Mouse (Mus musculus) forebrain, embryonic 12.5 days (tissue): ENCODE results near the gene Chek2. TPM values are rescaled to one million over a fixed set of nuclear protein-coding genes. Genes with fewer than 3 reads are reported as not detected.

Source experiments
- ATAC-seq: fragments of 200-750 bp; cut with Nextera tagmentation; 2 replicates; pipeline ENCODE4 v1.8.0; 2017; ENCODE audit warnings: moderate TSS enrichment; ENCODE audit not compliant: low FRiP score
- H3K27ac ChIP-seq: fragments of 300-500 bp; sonication (generic); 2 replicates; pipeline ENCODE4 v1.5.1; 2016; ENCODE audit warnings: mild to moderate bottlenecking
- H3K27me3 ChIP-seq: fragments of 300-500 bp; sonication (generic); 2 replicates; pipeline ENCODE4 v1.6.1; 2016; ENCODE audit warnings: mild to moderate bottlenecking
- H3K36me3 ChIP-seq: fragments of 300-500 bp; sonication (generic); replicated peaks from 2 replicates; pipeline ENCODE4 v1.6.1; 2016; ENCODE audit warnings: mild to moderate bottlenecking
- H3K4me1 ChIP-seq: fragments of 300-500 bp; sonication (generic); 2 replicates; pipeline ENCODE4 v1.6.1; 2016
- H3K4me2 ChIP-seq: fragments of 300-500 bp; sonication (generic); 2 replicates; pipeline ENCODE4 v1.6.1; 2016; ENCODE audit warnings: mild to moderate bottlenecking, moderate library complexity
- H3K4me3 ChIP-seq: fragments of 300-500 bp; sonication (generic); replicated peaks from 2 replicates; pipeline ENCODE4 v1.5.1; 2016; ENCODE audit warnings: mild to moderate bottlenecking
- H3K9ac ChIP-seq: fragments of 300-500 bp; sonication (generic); 2 replicates; pipeline ENCODE4 v1.6.1; 2016; ENCODE audit warnings: mild to moderate bottlenecking
- H3K9me3 ChIP-seq: fragments of 300-500 bp; sonication (generic); 2 replicates; pipeline ENCODE4 v1.6.1; 2016
- WGBS: fragments of 180-500 bp; shearing (Covaris S2); methylation state at CpG from one replicate; pipeline ENCODE4 v1.1.7; 2016; 5-methylcytosine and 5-hydroxymethylcytosine counted together
- polyA plus RNA-seq: library from polyadenylated mRNA; unstranded; fragments of >200 nt; fragmentation: Nextera tagmentation; extraction: Ambion mirVana; gene quantifications from 2 replicates; pipeline ENCODE4 v1.2.1, GENCODE M21; 2016

Gene Chek2
- polyA plus RNA-seq, 1 experiment from 2014 or later: 34.5 TPM

DNA sequence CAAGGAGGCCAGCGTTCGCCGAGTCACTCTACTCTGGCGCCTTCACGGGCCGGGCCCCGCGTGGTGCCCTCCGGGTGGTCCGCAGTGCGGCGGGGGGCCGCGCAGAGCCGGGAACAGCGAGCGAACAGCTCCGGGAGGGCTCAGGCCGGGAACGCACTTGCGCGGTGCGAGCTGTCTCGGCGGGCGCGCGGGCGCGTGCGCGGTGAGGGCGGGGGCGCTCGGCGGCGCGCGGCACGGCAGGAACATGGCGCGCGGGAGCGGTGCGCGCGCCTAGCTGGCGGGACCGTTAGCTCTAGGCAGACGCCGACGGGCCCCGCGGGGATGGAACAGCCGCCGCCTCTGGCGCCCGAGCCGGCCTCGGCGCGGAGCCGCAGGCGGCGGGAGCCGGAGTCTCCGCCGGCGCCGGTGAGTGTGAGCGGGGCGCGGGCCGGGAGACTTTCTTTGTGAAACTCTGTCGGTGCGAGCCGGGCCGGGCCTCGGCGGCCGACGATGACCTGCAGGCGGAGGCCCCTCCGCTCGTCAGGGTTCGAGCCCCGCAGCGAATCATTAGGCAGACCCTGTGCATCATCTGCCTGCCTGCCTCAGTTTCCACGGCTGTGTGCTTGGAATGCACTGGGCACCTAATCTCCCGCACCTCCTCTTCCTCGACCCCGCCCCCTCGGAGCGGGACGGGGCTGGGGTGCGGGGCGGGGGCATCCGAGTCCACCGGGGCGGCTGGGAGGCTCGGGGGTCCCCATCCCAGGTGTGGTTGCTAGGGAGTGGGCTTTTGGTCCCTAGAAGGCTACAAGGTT is 40.0 kb downstream of the Chek2 start, which contains the start of gene Ttc28:
Ttc28 (plus strand) TSS at position 220 of the 791 bp plus-strand sequence.
- H3K9ac ChIP-seq: peak within 1 kb of the TSS; percentile 88
- peak within 1 kb of the TSS; percentile 67 for H3K4me3 ChIP-seq
- peaks cover 17% of the 10 kb centered on the region for H3K4me1 ChIP-seq
- peak; percentile 92 for ATAC-seq
- under 1% methylated on average over 95 of the region's 101 CpGs for WGBS
- H3K27me3 ChIP-seq: no peaks in the 10 kb centered on the region
- peaks cover 3% of the 10 kb centered on the region; the same call in 1 of the 2 replicates for H3K36me3 ChIP-seq
- no peaks in the 10 kb centered on the region for H3K9me3 ChIP-seq
- H3K27ac ChIP-seq: peak within 1 kb of the TSS; percentile 73
- H3K4me2 ChIP-seq: peak within 1 kb of the TSS; percentile 83

DNA sequence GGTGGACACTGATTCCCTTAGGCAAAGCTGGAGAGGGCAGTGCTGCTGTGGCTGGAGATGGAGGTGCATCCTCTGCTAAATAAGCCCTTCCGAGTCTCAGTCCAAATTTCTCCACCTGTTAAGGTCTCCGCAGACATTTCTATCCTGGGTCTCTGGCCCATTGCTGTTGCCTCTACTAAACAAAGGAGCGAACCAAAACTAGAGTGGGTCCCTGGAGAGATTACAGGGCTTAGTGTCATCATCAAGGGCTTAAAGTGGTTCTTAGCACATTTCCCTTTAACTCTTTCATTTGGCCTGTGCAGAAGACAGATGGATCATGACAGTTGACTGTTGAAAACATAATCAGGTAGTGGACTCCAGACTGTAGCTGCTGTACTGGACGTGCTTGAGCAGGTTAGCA is 48.8 kb downstream of the Chek2 start:
- H3K9ac ChIP-seq: no peak overlapping the region
- H3K27ac ChIP-seq: no peak overlapping the region
- peaks cover 5% of the 10 kb centered on the region; the same call in 1 of the 2 replicates for H3K4me1 ChIP-seq
- H3K9me3 ChIP-seq: no peaks in the 10 kb centered on the region
- WGBS: 86% methylated on average over 4 of the region's 4 CpGs
- no peak overlapping the region for H3K4me3 ChIP-seq
- H3K4me2 ChIP-seq: no peak overlapping the region
- H3K36me3 ChIP-seq: peaks cover 32% of the 10 kb centered on the region
- no peaks in the 10 kb centered on the region for H3K27me3 ChIP-seq
- ATAC-seq: no peak

DNA sequence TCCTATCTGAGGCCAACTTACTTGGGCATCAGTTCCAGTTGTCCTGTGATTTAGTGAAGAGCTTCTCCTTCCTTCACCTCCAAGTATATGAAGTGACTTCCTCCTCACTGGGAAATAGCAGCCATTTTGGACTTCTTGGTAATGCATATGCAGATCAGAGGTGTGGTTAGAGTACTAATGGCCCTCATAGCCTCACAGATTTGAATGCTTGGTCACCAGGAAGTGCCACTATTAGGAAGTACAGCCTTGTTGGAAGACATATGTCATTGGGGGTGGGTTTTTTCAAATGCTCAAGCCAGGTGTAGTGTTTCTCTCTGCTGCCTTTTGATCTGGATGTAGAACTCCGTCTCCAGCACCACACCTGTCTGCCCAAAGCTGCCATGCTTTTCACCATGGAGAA is 50.2 kb downstream of the Chek2 start:
- WGBS: 90% methylated on average over 1 of the region's 1 CpGs
- Histone ChIP-seq H3K4me3 (no peak overlapping the region), H3K4me1 (peaks cover 5% of the 10 kb centered on the region; the same call in 1 of the 2 replicates), H3K36me3 (peaks cover 44% of the 10 kb centered on the region), H3K27me3 (no peaks in the 10 kb centered on the region), H3K4me2 (no peak overlapping the region), H3K27ac (no peak overlapping the region), H3K9me3 (no peaks in the 10 kb centered on the region), H3K9ac (no peak overlapping the region)
- no peak for ATAC-seq

DNA sequence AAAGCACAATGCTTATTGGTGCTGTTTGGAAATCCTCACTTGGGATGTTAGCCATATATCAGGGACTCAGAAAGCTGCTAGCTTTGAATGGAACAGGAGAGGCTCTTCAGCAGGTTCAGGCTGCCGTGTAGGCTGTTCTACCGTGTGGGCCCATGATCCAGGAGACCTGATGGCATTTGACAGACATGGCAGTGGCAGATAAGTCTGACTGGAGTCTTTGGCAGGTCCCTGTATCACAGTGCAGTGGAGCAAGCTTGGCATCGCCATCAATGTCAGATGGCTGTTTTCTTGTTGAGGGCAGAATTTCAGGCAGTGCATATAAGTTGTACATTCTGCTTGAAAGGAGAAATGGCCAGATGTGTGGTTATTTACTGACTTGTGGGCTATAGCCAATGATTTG is 50.8 kb downstream of the Chek2 start:
- H3K27me3 ChIP-seq: no peaks in the 10 kb centered on the region
- ATAC-seq: no peak
- H3K4me2 ChIP-seq: no peak overlapping the region
- H3K4me3 ChIP-seq: no peak overlapping the region
- 94% methylated on average over 3 of the region's 3 CpGs for WGBS
- peaks cover 44% of the 10 kb centered on the region for H3K36me3 ChIP-seq
- no peak overlapping the region for H3K9ac ChIP-seq
- peaks cover 5% of the 10 kb centered on the region; the same call in 1 of the 2 replicates for H3K4me1 ChIP-seq
- no peak overlapping the region for H3K27ac ChIP-seq
- H3K9me3 ChIP-seq: no peaks in the 10 kb centered on the region

DNA sequence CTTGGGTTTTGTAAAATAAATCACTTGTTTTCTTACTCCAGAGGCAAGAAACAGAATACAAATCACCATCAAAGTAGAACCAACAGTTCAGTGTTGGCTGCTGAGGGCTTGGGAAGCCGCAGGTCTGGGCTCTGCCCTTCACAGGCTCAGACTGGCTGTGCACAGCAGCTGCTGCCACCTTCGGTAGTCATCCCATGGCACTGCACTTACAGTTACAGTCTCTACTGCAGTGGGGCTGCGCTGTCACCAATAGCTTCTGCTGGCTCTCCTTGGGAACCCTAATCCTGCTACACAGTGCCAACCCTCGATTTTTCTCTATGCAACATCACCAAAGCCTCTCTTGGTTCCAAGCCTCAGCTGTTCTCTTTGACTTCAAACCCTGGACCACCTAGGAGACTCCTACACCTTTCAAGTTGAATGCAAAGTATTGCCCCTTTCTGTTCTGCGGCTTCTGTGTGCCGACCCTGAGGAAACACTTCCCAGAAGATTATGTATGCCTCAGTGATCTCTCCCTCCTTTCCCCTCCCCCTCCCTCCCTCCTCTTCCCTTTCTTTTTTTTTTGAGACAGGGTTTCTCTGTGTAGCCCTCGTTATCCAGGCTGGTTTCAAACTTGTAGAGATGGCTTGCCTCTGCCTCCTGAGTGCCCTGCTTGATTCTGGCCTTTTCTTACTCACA is 57.5 kb downstream of the Chek2 start:
- Histone ChIP-seq H3K9me3 (no peaks in the 10 kb centered on the region), H3K27ac (peak overlapping the region; percentile 78), H3K9ac (peak overlapping the region; percentile 26; the same call in 1 of the 2 replicates), H3K36me3 (peaks cover 37% of the 10 kb centered on the region), H3K27me3 (no peaks in the 10 kb centered on the region), H3K4me3 (no peak overlapping the region), H3K4me1 (peaks cover 18% of the 10 kb centered on the region), H3K4me2 (0 out of 2 replicates have a peak overlapping the region, but pooled peaks have one; percentile 16)
- WGBS: 18% methylated on average over 7 of the region's 7 CpGs
- ATAC-seq: peak; percentile 27; the same call in 1 of the 2 replicates

DNA sequence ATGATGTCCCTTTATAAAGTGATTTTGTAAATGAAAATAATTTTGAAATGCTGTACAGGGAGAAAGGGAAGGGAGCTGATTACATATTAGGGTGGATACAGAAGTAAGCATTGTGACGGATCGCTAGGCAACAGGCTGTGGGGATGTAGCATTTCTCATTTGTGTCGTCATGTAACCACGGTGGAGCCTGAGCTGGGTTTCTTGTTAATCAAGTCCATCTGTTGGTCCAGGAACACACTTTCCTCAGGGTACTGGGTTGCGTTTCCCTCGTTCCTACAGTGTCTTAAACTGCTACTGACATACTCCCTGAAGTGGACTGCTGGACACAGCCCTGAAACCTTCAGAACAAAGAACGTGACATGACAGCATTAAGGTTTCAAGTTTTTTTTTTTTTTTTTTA is 58.4 kb downstream of the Chek2 start:
- H3K4me2 ChIP-seq: no peak overlapping the region
- no peak for ATAC-seq
- no peak overlapping the region for H3K27ac ChIP-seq
- WGBS: 46% methylated on average over 7 of the region's 7 CpGs
- H3K9ac ChIP-seq: no peak overlapping the region
- H3K9me3 ChIP-seq: no peaks in the 10 kb centered on the region
- no peaks in the 10 kb centered on the region for H3K27me3 ChIP-seq
- peaks cover 29% of the 10 kb centered on the region for H3K36me3 ChIP-seq
- H3K4me1 ChIP-seq: peaks cover 18% of the 10 kb centered on the region
- H3K4me3 ChIP-seq: no peak overlapping the region

DNA sequence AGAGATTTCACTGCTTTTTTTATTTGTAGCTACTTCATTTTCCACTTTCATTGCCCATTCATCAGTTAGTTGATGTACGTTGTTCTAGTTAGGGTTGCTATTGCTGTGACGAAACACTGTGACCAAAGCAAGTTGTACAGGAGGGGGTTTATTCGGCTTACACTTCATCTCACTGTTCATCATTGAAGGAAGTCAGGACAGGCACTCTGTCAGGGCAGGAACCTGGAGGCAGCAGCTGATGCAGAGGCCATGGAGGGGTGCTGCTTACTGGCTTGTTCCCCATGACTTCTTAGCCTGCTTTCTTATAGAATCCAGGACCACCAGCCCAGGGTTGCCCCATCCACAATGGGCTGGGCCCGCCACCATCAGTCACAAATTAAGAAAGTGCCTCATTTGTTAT is 59.0 kb downstream of the Chek2 start:
- Histone ChIP-seq H3K9ac (no peak overlapping the region), H3K4me2 (no peak overlapping the region), H3K27ac (no peak overlapping the region), H3K36me3 (peaks cover 22% of the 10 kb centered on the region), H3K4me1 (peaks cover 18% of the 10 kb centered on the region), H3K4me3 (no peak overlapping the region), H3K9me3 (no peaks in the 10 kb centered on the region), H3K27me3 (no peaks in the 10 kb centered on the region)
- 84% methylated on average over 4 of the region's 4 CpGs for WGBS
- ATAC-seq: no peak

DNA sequence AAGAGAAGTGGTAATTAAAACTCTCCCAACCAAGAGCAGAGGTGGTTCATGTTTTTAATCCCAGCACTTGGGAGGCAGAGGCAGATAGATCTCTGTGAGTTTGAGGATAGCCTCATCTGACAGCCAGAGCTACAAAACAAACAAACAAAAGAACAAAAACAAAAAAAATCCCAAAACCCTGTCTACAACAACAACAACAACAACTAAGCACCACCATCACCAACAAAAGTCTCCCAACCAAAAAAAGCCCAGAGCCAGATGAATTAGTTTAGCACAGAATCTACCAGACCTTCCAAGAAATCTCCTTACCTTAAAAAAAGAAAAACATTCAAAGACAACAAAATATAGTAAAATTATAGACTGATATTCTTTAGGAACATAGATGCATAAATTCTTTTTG is 60.6 kb downstream of the Chek2 start:
- H3K4me1 ChIP-seq: peaks cover 18% of the 10 kb centered on the region
- no peak overlapping the region for H3K27ac ChIP-seq
- ATAC-seq: no peak
- no peaks in the 10 kb centered on the region for H3K9me3 ChIP-seq
- no peak overlapping the region for H3K4me3 ChIP-seq
- H3K4me2 ChIP-seq: no peak overlapping the region
- H3K36me3 ChIP-seq: peaks cover 12% of the 10 kb centered on the region
- H3K27me3 ChIP-seq: no peaks in the 10 kb centered on the region
- H3K9ac ChIP-seq: no peak overlapping the region

DNA sequence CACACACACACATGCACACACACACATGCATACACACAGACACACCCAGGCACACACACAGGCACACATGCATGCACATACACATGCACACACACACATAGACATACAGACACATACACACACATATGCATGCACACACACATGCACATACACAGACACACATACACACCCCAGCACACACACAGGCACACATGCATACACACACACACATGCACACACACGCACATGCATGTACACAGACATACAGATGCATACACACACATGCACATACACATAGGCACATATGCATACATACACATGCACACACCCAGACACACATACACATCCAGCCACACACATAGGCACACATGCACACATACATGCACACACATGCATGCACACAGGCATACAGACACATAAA is 66.9 kb downstream of the Chek2 start:
- Histone ChIP-seq H3K9ac (no peak overlapping the region), H3K36me3 (peaks cover 19% of the 10 kb centered on the region), H3K4me1 (no peaks in the 10 kb centered on the region), H3K9me3 (0 out of 2 replicates have a peak, but pooled peaks cover 3% of the 10 kb centered on the region), H3K4me2 (no peak overlapping the region), H3K4me3 (no peak overlapping the region), H3K27me3 (no peaks in the 10 kb centered on the region), H3K27ac (no peak overlapping the region)
- 97% methylated on average over 1 of the region's 1 CpGs for WGBS
- ATAC-seq: no peak

DNA sequence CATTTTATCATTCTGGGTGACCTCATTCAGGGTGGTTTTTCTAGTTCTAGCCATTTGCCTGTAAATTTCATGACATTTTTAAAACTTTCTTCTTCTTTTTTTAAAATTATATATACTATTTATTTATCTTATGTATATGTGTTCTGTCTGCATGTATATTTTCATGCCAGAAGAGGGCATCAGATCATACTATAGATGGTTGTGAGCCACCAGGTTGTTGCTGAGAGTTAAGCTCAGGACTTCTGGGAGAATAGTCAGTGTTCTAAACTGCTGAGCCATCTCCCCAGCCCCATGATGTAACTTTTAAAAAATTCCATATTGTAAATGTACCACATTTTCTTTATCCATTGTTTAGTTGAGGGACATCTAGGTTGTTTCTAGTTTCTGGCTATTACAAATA is 69.1 kb downstream of the Chek2 start:
- Histone ChIP-seq H3K27me3 (no peaks in the 10 kb centered on the region), H3K4me2 (no peak overlapping the region), H3K9me3 (0 out of 2 replicates have a peak, but pooled peaks cover 3% of the 10 kb centered on the region), H3K27ac (no peak overlapping the region), H3K36me3 (peaks cover 19% of the 10 kb centered on the region), H3K4me3 (no peak overlapping the region), H3K4me1 (no peaks in the 10 kb centered on the region), H3K9ac (no peak overlapping the region)
- ATAC-seq: no peak

DNA sequence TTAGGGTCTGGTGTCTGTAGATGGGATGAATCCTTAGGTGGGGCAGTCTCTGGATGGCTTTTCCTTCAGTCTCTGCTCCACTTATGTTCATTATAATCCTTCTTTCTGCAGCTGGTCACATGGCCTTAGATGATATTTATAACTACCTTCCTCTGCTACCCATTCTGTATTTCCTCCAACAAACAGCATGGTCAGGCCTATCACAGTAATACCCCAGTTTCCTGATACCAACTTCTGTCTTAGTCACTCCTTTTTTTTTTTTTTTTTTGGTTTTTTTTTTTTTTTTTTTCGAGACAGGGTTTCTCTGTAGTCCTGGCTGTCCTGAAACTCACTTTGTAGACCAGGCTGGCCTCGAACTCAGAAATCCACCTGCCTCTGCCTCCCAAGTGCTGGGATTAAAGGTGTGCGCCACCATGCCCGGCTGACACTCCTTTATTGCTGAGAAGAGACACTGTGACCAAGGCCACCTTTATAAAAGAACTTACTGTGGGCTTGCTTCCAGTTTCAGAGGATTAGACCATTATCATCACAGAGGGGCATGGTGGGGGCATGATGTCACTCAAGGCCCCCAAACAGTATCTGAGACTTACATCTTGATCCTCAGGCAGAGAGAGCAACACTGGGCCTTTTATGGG is 70.3 kb downstream of the Chek2 start:
- 81% methylated on average over 4 of the region's 4 CpGs for WGBS
- H3K27me3 ChIP-seq: no peaks in the 10 kb centered on the region
- H3K27ac ChIP-seq: no peak overlapping the region
- H3K36me3 ChIP-seq: peaks cover 16% of the 10 kb centered on the region
- no peaks in the 10 kb centered on the region for H3K4me1 ChIP-seq
- 0 out of 2 replicates have a peak, but pooled peaks cover 3% of the 10 kb centered on the region for H3K9me3 ChIP-seq
- no peak overlapping the region for H3K9ac ChIP-seq
- H3K4me2 ChIP-seq: no peak overlapping the region
- ATAC-seq: no peak
- no peak overlapping the region for H3K4me3 ChIP-seq

DNA sequence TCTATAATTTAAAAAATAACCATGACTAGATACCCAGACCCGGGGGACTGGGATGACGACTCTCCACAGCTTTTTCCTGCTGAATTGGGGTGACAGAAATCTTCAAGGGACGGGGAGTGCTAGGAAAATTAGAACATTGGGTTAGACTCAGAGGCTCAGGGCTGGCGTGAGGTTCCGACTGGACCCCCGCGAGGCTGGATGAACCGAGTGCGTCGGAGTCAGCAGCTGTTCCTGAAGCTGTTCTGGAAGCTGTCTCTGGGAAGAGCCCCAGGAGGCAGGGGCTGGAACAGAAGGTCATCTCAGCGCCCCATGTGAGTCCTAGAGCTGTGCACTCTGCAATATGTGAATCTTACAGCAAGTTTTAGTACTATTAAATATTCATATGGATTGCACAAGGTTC is 75.1 kb downstream of the Chek2 start:
- H3K4me1 ChIP-seq: no peaks in the 10 kb centered on the region
- H3K27me3 ChIP-seq: no peaks in the 10 kb centered on the region
- H3K36me3 ChIP-seq: no peaks in the 10 kb centered on the region
- H3K9me3 ChIP-seq: no peaks in the 10 kb centered on the region
- H3K4me2 ChIP-seq: no peak overlapping the region
- H3K4me3 ChIP-seq: no peak overlapping the region
- no peak overlapping the region for H3K27ac ChIP-seq
- 89% methylated on average over 11 of the region's 11 CpGs for WGBS
- ATAC-seq: no peak
- no peak overlapping the region for H3K9ac ChIP-seq
